Mouse (Mus musculus) brain, embryonic 14.5 days (tissue): Measurements from ENCODE around the gene Sdcbp2. TPM values are rescaled to one million over a fixed set of nuclear protein-coding genes. Genes with fewer than 3 reads are reported as not detected.

Experiments used
- DNase-seq: peaks from one replicate; pipeline ENCODE4 v3.0.0-alpha.2; 2011; ENCODE audit warnings: low read depth
- CTCF ChIP-seq: fragments of 200-500 bp; IDR thresholded peaks from 2 replicates; pipeline ENCODE4 v1.5.1; 2012; ENCODE audit warnings: inconsistent platforms, mild to moderate bottlenecking, moderate library complexity, borderline replicate concordance; ENCODE audit not compliant: insufficient read depth, insufficient read length; ENCODE audit errors: extremely low read depth
- POLR2A ChIP-seq: fragments of 200-500 bp; IDR thresholded peaks from 2 replicates; pipeline ENCODE4 v1.6.1; 2012; ENCODE audit warnings: mild to moderate bottlenecking, inconsistent platforms, borderline replicate concordance; ENCODE audit not compliant: poor library complexity, insufficient read depth, insufficient read length, severe bottlenecking; ENCODE audit errors: extremely low read depth
- polyA plus RNA-seq: library from polyadenylated mRNA; depleted of rRNA; stranded (reverse); fragments of >200 nt; gene quantifications from 2 replicates; pipeline ENCODE4 v1.2.3, GENCODE M21; 2012; rRNA removed

The Sdcbp2 gene
- 1.1 TPM in 2 replicates for polyA plus RNA-seq

- DNase-seq: no peak
- TF ChIP-seq CTCF (no peak), POLR2A (no peak)
Observed at GRCm38 (mm10) chr2:151571873-151572700, at the start of gene Sdcbp2. Gene Sdcbp2 (plus strand): TSS chr2:151572622.

- TF ChIP-seq POLR2A: no peak
- TF ChIP-seq CTCF: no peak
- DNase-seq: peak; percentile 14
Observed at GRCm38 (mm10) chr2:151524324-151525041, 47.9 kb upstream of the Sdcbp2 start.

- DNase-seq: no peak
- TF ChIP-seq POLR2A (no peak), CTCF (no peak)
Observed at GRCm38 (mm10) chr2:151525520-151525919, 46.9 kb upstream of the Sdcbp2 start.

GRCm38 (mm10) chr2:151528066-151528465 is 44.4 kb upstream of the Sdcbp2 start:
- TF ChIP-seq POLR2A (no peak), CTCF (no peak)
- no peak for DNase-seq

- no peak for TF ChIP-seq CTCF
- no peak for DNase-seq
Observed at GRCm38 (mm10) chr2:151529169-151529568, 43.3 kb upstream of the Sdcbp2 start.

- no peak for TF ChIP-seq POLR2A
- no peak for DNase-seq
Observed at GRCm38 (mm10) chr2:151530378-151531230, 41.8 kb upstream of the Sdcbp2 start.

GRCm38 (mm10) chr2:151533632-151534031 is 38.8 kb upstream of the Sdcbp2 start:
- no peak for DNase-seq
- no peak for TF ChIP-seq CTCF
- TF ChIP-seq POLR2A: no peak

- DNase-seq: peak; percentile 60
- TF ChIP-seq CTCF (no peak), POLR2A (no peak)
Observed at GRCm38 (mm10) chr2:151535961-151536617, 36.3 kb upstream of the Sdcbp2 start.

- peak; percentile 62 for DNase-seq
- TF ChIP-seq CTCF: no peak
- no peak for TF ChIP-seq POLR2A
Observed at GRCm38 (mm10) chr2:151536618-151536974, 35.8 kb upstream of the Sdcbp2 start.

- no peak for TF ChIP-seq POLR2A
- no peak for DNase-seq
Observed at GRCm38 (mm10) chr2:151538646-151539045, 33.8 kb upstream of the Sdcbp2 start.

- TF ChIP-seq POLR2A: peak; percentile 87
- no peak for TF ChIP-seq CTCF
- peak; percentile 98 for DNase-seq
Observed at GRCm38 (mm10) chr2:151542323-151543062, 29.9 kb upstream of the Sdcbp2 start, which contains the start of gene Fkbp1a. Gene Fkbp1a (plus strand): TSS chr2:151542483.
